Mouse (Mus musculus): ENCODE results near the gene Olfr346. TPM values are rescaled to one million over a fixed set of nuclear protein-coding genes. Genes with fewer than 3 reads are reported as not detected.

Olfr346 gene
- not detected for polyA plus RNA-seq (2015; fragmentation: Illumina TruSeq; extraction: RNeasy Lipid Tissue Mini Kit (QIAGEN cat#74804); ENCODE audit: insufficient read depth, low read depth, low replicate concordance)

DNA sequence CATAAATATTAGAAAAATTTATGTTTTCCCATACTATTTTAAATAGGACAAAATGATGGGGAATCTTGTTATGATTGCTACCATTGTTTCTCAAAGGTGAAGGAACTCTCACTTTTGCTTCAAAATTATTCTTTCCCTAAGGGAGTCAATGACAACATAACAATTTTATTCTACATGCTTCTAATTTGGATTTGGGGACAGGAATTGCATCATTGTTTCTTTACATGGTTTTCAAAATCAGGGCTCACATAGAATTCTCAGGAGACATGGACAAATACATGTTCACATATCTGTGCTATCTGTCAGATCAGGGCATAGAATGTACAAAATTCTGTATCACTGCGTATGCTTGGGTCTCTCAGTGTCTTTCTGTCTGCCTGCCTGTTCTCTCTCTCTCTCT is at the start of gene Olfr346:
Gene Olfr346 (plus strand): TSS at position 301 of the 400 bp plus-strand sequence.

DNA sequence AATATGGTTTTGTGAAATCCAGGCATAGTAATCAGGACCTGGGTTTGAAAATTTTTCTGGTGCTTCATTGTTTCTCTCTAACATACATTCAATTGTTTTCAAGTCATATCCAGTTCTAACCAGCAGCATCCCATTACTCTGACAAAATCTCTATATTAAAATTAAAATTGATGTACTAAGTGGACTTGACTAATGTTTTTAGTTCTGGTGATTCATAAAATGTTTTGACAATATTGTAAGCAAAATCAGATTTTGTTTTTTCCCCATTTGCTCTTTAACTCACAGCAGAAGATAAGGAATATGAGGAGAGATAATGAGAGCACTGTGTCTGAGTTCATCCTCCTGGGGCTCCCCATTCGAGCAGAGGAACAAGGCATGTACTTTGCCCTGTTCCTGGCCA is 45.8 kb upstream of the Olfr346 start, which contains the start of gene Olfr345:
Gene Olfr345 (plus strand): TSS at position 301 of the 400 bp plus-strand sequence.

DNA sequence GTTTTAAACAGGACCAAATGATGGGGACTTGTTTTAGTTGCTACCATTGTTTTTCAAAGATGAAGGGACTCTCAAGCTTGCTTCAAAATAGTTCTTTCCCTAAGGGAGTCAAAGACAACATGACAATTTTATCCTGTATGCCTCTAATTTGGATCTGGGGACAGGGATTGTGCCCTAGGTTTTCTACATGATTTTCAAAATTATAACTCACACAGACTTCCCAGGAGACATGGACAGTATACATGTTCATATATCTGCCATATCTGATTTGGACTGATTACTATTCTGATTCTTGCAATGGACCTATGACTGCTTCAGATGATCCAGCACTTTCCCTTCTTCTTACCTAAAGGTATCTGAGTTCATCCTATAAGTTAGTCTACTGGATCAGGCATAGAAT is 46.0 kb downstream of the Olfr346 start, which contains the start of gene Olfr347:
Gene Olfr347 (plus strand): TSS at position 301 of the 400 bp plus-strand sequence.

Other genes starting within 250 kb of the Olfr346 start
- gene Olfr340, start 233.2 kb upstream of the Olfr346 start, polyA plus RNA-seq (2015; fragmentation: Illumina TruSeq; extraction: RNeasy Lipid Tissue Mini Kit (QIAGEN cat#74804); ENCODE audit: insufficient read depth, low read depth, low replicate concordance), result not detected
- not detected for gene Olfr341, start 203.3 kb upstream of the Olfr346 start, polyA plus RNA-seq (2015; fragmentation: Illumina TruSeq; extraction: RNeasy Lipid Tissue Mini Kit (QIAGEN cat#74804); ENCODE audit: insufficient read depth, low read depth, low replicate concordance)
- gene Olfr342, start 160.8 kb upstream of the Olfr346 start, polyA plus RNA-seq (2015; fragmentation: Illumina TruSeq; extraction: RNeasy Lipid Tissue Mini Kit (QIAGEN cat#74804); ENCODE audit: insufficient read depth, low read depth, low replicate concordance), result not detected
- gene Olfr344, start 119.1 kb upstream of the Olfr346 start, polyA plus RNA-seq (2015; fragmentation: Illumina TruSeq; extraction: RNeasy Lipid Tissue Mini Kit (QIAGEN cat#74804); ENCODE audit: insufficient read depth, low read depth, low replicate concordance), result not detected
- gene Olfr345, start 45.7 kb upstream of the Olfr346 start, polyA plus RNA-seq (2015; fragmentation: Illumina TruSeq; extraction: RNeasy Lipid Tissue Mini Kit (QIAGEN cat#74804); ENCODE audit: insufficient read depth, low read depth, low replicate concordance), result not detected
- not detected for gene Olfr347, start 46.1 kb downstream of the Olfr346 start, polyA plus RNA-seq (2015; fragmentation: Illumina TruSeq; extraction: RNeasy Lipid Tissue Mini Kit (QIAGEN cat#74804); ENCODE audit: insufficient read depth, low read depth, low replicate concordance)
- gene Olfr348, start 98.5 kb downstream of the Olfr346 start, polyA plus RNA-seq (2015; fragmentation: Illumina TruSeq; extraction: RNeasy Lipid Tissue Mini Kit (QIAGEN cat#74804); ENCODE audit: insufficient read depth, low read depth, low replicate concordance), result not detected
- not detected for gene Olfr50, start 104.8 kb downstream of the Olfr346 start, polyA plus RNA-seq (2015; fragmentation: Illumina TruSeq; extraction: RNeasy Lipid Tissue Mini Kit (QIAGEN cat#74804); ENCODE audit: insufficient read depth, low read depth, low replicate concordance)
- gene Olfr3, start 131.2 kb downstream of the Olfr346 start, polyA plus RNA-seq (2015; fragmentation: Illumina TruSeq; extraction: RNeasy Lipid Tissue Mini Kit (QIAGEN cat#74804); ENCODE audit: insufficient read depth, low read depth, low replicate concordance), result not detected
- gene Olfr350, start 160.5 kb downstream of the Olfr346 start, polyA plus RNA-seq (2015; fragmentation: Illumina TruSeq; extraction: RNeasy Lipid Tissue Mini Kit (QIAGEN cat#74804); ENCODE audit: insufficient read depth, low read depth, low replicate concordance), result not detected
- not detected for gene Olfr351, start 176.9 kb downstream of the Olfr346 start, polyA plus RNA-seq (2015; fragmentation: Illumina TruSeq; extraction: RNeasy Lipid Tissue Mini Kit (QIAGEN cat#74804); ENCODE audit: insufficient read depth, low read depth, low replicate concordance)
- not detected for gene Olfr352, start 182.7 kb downstream of the Olfr346 start, polyA plus RNA-seq (2015; fragmentation: Illumina TruSeq; extraction: RNeasy Lipid Tissue Mini Kit (QIAGEN cat#74804); ENCODE audit: insufficient read depth, low read depth, low replicate concordance)
- not detected for gene Olfr353, start 207.1 kb downstream of the Olfr346 start, polyA plus RNA-seq (2015; fragmentation: Illumina TruSeq; extraction: RNeasy Lipid Tissue Mini Kit (QIAGEN cat#74804); ENCODE audit: insufficient read depth, low read depth, low replicate concordance)
- gene Olfr354, start 219.9 kb downstream of the Olfr346 start, polyA plus RNA-seq (2015; fragmentation: Illumina TruSeq; extraction: RNeasy Lipid Tissue Mini Kit (QIAGEN cat#74804); ENCODE audit: insufficient read depth, low read depth, low replicate concordance), result not detected
- gene Olfr355, start 243.1 kb downstream of the Olfr346 start, polyA plus RNA-seq (2015; fragmentation: Illumina TruSeq; extraction: RNeasy Lipid Tissue Mini Kit (QIAGEN cat#74804); ENCODE audit: insufficient read depth, low read depth, low replicate concordance), result not detected